Mouse (Mus musculus): ENCODE measurements around the gene Pcsk4. TPM values are rescaled to one million over a fixed set of nuclear protein-coding genes. Genes with fewer than 3 reads are reported as not detected.

Gene Pcsk4
- polyA plus RNA-seq, 1 experiment from 2014 or later, result 2.1 TPM

GRCm38 (mm10) chr10:80273847-80274246 is 55.5 kb downstream of the Pcsk4 start:
- Histone ChIP-seq H3K36me3 (peaks cover 50% of the 10 kb centered on the region), H3K9ac (replicated peaks) (no peak overlapping the region)
- whole genome bisulfite sequencing, result 91% methylated on average over 3 of the region's 3 CpGs

GRCm38 (mm10) chr10:80271870-80272585 is 57.3 kb downstream of the Pcsk4 start:
- Histone ChIP-seq H3K4me2 (replicated peaks) (no peak overlapping the region), H3K9me3 (no peaks in the 10 kb centered on the region), H3K9ac (replicated peaks) (no peak overlapping the region; the same call in 1 of the 2 replicates), H3K27me3 (no peaks in the 10 kb centered on the region), H3K27ac (no peak overlapping the region), H3K36me3 (peaks cover 43% of the 10 kb centered on the region), H3K4me3 (replicated peaks) (no peak overlapping the region), H3K4me1 (replicated peaks) (peaks cover 52% of the 10 kb centered on the region)
- no peak for ATAC-seq
- WGBS, result 91% methylated on average over 8 of the region's 8 CpGs

More at GRCm38 (mm10) chr10:80273847-80274246, 55.5 kb downstream of the Pcsk4 start:
- no peaks in the 10 kb centered on the region for H3K9me3 ChIP-seq
- no peak overlapping the region for H3K27ac ChIP-seq
- H3K4me2 ChIP-seq (replicated peaks), result no peak overlapping the region
- peaks cover 34% of the 10 kb centered on the region for H3K4me1 ChIP-seq (replicated peaks)
- no peak overlapping the region for H3K4me3 ChIP-seq (replicated peaks)
- ATAC-seq, result no peak
- H3K27me3 ChIP-seq, result no peaks in the 10 kb centered on the region

Small RNA genes within 50 kb of the gene (microRNA-seq; reads per million reads assigned to microRNA genes)
- 2.3 reads per million, percentile 5 among the genes with 10 or more reads in this experiment for gene Mir6911

Other genes with a start within 250 kb of the Pcsk4 start
- gene Sbno2, start 223.9 kb downstream of the Pcsk4 start, polyA plus RNA-seq (2015; fragmentation: Nextera tagmentation; extraction: Ambion mirVana), result 13.4 and 15.3 TPM in 2 replicates
- 17.7 and 20.7 TPM in 2 replicates for gene Stk11, start 213.7 kb downstream of the Pcsk4 start, polyA plus RNA-seq (2015; fragmentation: Nextera tagmentation; extraction: Ambion mirVana)
- 391 and 394 TPM in 2 replicates for gene Atp5d, start 190.9 kb downstream of the Pcsk4 start, polyA plus RNA-seq (2015; fragmentation: Nextera tagmentation; extraction: Ambion mirVana)
- 40.6 and 45.3 TPM in 2 replicates for gene Cbarp, start 188.7 kb downstream of the Pcsk4 start, polyA plus RNA-seq (2015; fragmentation: Nextera tagmentation; extraction: Ambion mirVana)
- gene Midn, start 181.2 kb downstream of the Pcsk4 start, polyA plus RNA-seq (2015; fragmentation: Nextera tagmentation; extraction: Ambion mirVana), result 35.9 and 40.6 TPM in 2 replicates
- 354 and 412 TPM in 2 replicates for gene Cirbp, start 163.5 kb downstream of the Pcsk4 start, polyA plus RNA-seq (2015; fragmentation: Nextera tagmentation; extraction: Ambion mirVana)
- gene 1600002K03Rik, start 156.6 kb downstream of the Pcsk4 start, polyA plus RNA-seq (2015; fragmentation: Nextera tagmentation; extraction: Ambion mirVana), result 11.9 and 14.5 TPM in 2 replicates
- 34.5 and 41.3 TPM in 2 replicates for gene Efna2, start 150.0 kb downstream of the Pcsk4 start, polyA plus RNA-seq (2015; fragmentation: Nextera tagmentation; extraction: Ambion mirVana)
- 91.4 and 98.4 TPM in 2 replicates for gene Mum1, start 103.1 kb downstream of the Pcsk4 start, polyA plus RNA-seq (2015; fragmentation: Nextera tagmentation; extraction: Ambion mirVana)
- 244 and 265 TPM in 2 replicates for gene Ndufs7, start 80.4 kb downstream of the Pcsk4 start, polyA plus RNA-seq (2015; fragmentation: Nextera tagmentation; extraction: Ambion mirVana)
- 20.9 and 22.3 TPM in 2 replicates for gene Gamt, start 68.5 kb downstream of the Pcsk4 start, polyA plus RNA-seq (2015; fragmentation: Nextera tagmentation; extraction: Ambion mirVana)
- gene Dazap1, start 68.0 kb downstream of the Pcsk4 start, polyA plus RNA-seq (2015; fragmentation: Nextera tagmentation; extraction: Ambion mirVana), result 62.9 and 66.1 TPM in 2 replicates
- gene Rps15, start 37.0 kb downstream of the Pcsk4 start, polyA plus RNA-seq (2015; fragmentation: Nextera tagmentation; extraction: Ambion mirVana), result 631 and 653 TPM in 2 replicates
- gene Apc2, start 33.5 kb downstream of the Pcsk4 start, polyA plus RNA-seq (2015; fragmentation: Nextera tagmentation; extraction: Ambion mirVana), result 182 and 209 TPM in 2 replicates
- 27.8 and 33.4 TPM in 2 replicates for gene 2310011J03Rik, start 9.0 kb downstream of the Pcsk4 start, polyA plus RNA-seq (2015; fragmentation: Nextera tagmentation; extraction: Ambion mirVana)
- 3.0 and 3.1 TPM in 2 replicates for gene Reep6, start 455 bp upstream of the Pcsk4 start, polyA plus RNA-seq (2015; fragmentation: Nextera tagmentation; extraction: Ambion mirVana)
- 0.39 and 0.61 TPM in 2 replicates for gene Adamtsl5, start 18.9 kb upstream of the Pcsk4 start, polyA plus RNA-seq (2015; fragmentation: Nextera tagmentation; extraction: Ambion mirVana)
- 0.96 and 1.3 TPM in 2 replicates for gene Plk5, start 27.0 kb upstream of the Pcsk4 start, polyA plus RNA-seq (2015; fragmentation: Nextera tagmentation; extraction: Ambion mirVana)
- 15.9 and 18.6 TPM in 2 replicates for gene Mex3d, start 58.2 kb upstream of the Pcsk4 start, polyA plus RNA-seq (2015; fragmentation: Nextera tagmentation; extraction: Ambion mirVana)
- gene Mbd3, start 70.1 kb upstream of the Pcsk4 start, polyA plus RNA-seq (2015; fragmentation: Nextera tagmentation; extraction: Ambion mirVana), result 243 and 257 TPM in 2 replicates
- 518 and 572 TPM in 2 replicates for gene Uqcr11, start 77.3 kb upstream of the Pcsk4 start, polyA plus RNA-seq (2015; fragmentation: Nextera tagmentation; extraction: Ambion mirVana)
- 67.7 and 82.3 TPM in 2 replicates for gene Tcf3, start 104.1 kb upstream of the Pcsk4 start, polyA plus RNA-seq (2015; fragmentation: Nextera tagmentation; extraction: Ambion mirVana)
- 2.6 and 3.0 TPM in 2 replicates for gene Onecut3, start 165.3 kb upstream of the Pcsk4 start, polyA plus RNA-seq (2015; fragmentation: Nextera tagmentation; extraction: Ambion mirVana)
- gene Atp8b3, start 209.6 kb upstream of the Pcsk4 start, polyA plus RNA-seq (2015; fragmentation: Nextera tagmentation; extraction: Ambion mirVana), result 0.94 and 1.1 TPM in 2 replicates
- 28.8 and 32.6 TPM in 2 replicates for gene Rexo1, start 232.1 kb upstream of the Pcsk4 start, polyA plus RNA-seq (2015; fragmentation: Nextera tagmentation; extraction: Ambion mirVana)
- gene Klf16, start 247.8 kb upstream of the Pcsk4 start, polyA plus RNA-seq (2015; fragmentation: Nextera tagmentation; extraction: Ambion mirVana), result 3.7 and 4.5 TPM in 2 replicates

Data from midbrain, embryonic 13.5 days (tissue).